Mouse (Mus musculus) duodenum, adult 2 months (tissue): ENCODE data around the gene Gm20865. TPM values are rescaled to one million over a fixed set of nuclear protein-coding genes. Genes with fewer than 3 reads are reported as not detected.

ENCODE experiments used
- polyA plus RNA-seq: library from polyadenylated mRNA; depleted of rRNA; stranded (reverse); fragments of >200 nt; gene quantifications from 2 replicates; pipeline ENCODE4 v1.2.3, GENCODE M21; 2012; ENCODE audit warnings: low replicate concordance; rRNA removed

Gene Gm20865
- not detected in 2 replicates for polyA plus RNA-seq

GRCm38 (mm10) chrY:21241275-21241674 lies at the start of gene Gm20865:
Gm20865 (plus strand) TSS chrY:21241575.

Other genes starting within 250 kb of the Gm20865 start
- gene Gm29866, start 247.9 kb upstream of the Gm20865 start, polyA plus RNA-seq = not detected in 2 replicates
- not detected in 2 replicates for gene Gm20909, start 77.0 kb upstream of the Gm20865 start, polyA plus RNA-seq